Mouse (Mus musculus) urinary bladder, adult 2 months (tissue): ENCODE data around the gene Dnah5. TPM values are rescaled to one million over a fixed set of nuclear protein-coding genes. Genes with fewer than 3 reads are reported as not detected.
"Not testable (repeated sequence)": the region's sequence is repeated elsewhere in the genome, so short reads cannot be mapped to it uniquely, and the experiment has no call there.

Experiments
- DNase-seq: peaks from one replicate; pipeline ENCODE4 v3.0.0; 2022; ENCODE audit warnings: low spot score
- polyA plus RNA-seq: library from polyadenylated mRNA; depleted of rRNA; stranded (reverse); fragments of >200 nt; gene quantifications from 2 replicates; pipeline ENCODE4 v1.2.3, GENCODE M21; 2012

Gene Dnah5
- polyA plus RNA-seq, 1 experiment = 0.01 TPM

GRCm38 (mm10) chr15:28307131-28307530 is 103.6 kb downstream of the Dnah5 start:
- DNase-seq = no peak

- DNase-seq = no peak
These were observed 104.3 kb downstream of the Dnah5 start for GRCm38 (mm10) chr15:28307884-28308283.

GRCm38 (mm10) chr15:28310516-28310915 is 107.0 kb downstream of the Dnah5 start:
- DNase-seq = no peak

GRCm38 (mm10) chr15:28313451-28313850 is 109.9 kb downstream of the Dnah5 start:
- DNase-seq = no peak

DNA sequence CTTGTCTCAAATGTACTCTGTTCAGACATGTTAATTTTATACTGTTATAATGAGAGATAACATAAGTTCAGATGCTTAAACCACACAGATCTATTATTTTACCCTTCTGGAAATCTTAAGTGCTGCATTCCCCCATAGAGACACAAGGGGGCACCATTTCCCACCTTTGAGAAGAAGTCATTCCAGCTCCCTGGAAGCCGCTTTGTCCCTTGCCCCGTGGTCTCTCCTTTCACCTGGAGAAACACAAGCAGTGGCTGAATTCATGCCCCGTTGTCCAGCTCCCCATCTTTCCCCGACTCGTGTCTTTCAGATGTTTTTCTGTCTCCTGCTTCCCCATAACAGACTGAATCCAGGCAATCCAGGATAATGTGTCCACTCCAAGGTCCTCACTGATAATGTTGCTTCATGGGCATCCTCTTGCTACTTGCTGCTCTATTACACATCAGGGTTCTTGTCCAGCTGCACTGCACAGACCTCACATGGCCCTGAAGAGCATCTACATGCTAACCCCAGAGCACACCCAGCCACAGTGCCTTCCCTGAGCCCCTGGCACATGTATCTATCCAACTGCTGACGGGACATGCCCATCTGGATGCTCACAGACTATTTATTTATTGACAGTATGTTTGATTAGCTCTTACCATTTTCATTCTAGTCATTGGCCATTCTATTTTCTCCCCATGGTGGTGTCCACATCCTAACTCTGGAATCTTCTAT is 112.4 kb downstream of the Dnah5 start:
- no peak for DNase-seq

DNA sequence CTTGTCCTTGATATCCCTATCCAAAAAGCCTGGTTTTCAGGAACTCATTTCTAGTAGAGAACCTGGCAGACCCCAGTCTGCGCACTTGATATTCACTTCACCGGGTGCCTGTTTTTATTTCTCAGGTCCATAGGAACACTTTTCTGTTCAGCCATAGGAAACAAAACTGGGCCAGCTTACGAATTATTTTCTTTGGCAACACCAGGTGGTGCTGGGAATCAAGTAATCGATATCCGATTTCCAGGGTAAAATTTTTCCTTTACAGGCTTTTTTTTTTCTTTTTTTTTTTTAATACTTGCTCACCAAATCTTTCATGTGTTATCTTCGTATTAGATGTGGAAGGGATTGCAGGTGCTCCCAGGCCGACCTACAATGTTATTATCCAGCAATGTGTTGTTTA is 119.0 kb downstream of the Dnah5 start:
- no peak for DNase-seq

DNA sequence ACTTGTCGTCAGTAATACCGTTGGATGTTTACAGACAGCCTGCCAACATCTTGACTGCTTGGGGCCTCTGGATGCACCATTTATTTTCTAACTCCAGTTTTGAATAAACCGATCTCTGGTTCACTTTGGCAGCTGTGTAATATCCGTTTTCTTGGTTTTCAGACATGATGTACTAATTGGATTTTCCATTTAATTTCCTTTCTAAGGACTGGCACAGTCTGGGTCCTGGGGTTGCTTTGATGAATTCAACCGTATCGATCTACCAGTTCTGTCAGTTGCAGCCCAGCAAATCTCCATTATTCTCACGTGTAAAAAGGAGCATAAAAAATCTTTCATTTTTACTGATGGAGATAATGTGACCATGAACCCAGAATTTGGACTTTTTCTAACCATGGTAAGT is 123.4 kb downstream of the Dnah5 start:
- no peak for DNase-seq

- DNase-seq = no peak
These were observed 123.9 kb downstream of the Dnah5 start for GRCm38 (mm10) chr15:28327441-28327840.

GRCm38 (mm10) chr15:28341151-28341550 is 137.6 kb downstream of the Dnah5 start:
- no peak for DNase-seq

- no peak for DNase-seq
These were observed 164.0 kb downstream of the Dnah5 start for GRCm38 (mm10) chr15:28367561-28367960.

DNA sequence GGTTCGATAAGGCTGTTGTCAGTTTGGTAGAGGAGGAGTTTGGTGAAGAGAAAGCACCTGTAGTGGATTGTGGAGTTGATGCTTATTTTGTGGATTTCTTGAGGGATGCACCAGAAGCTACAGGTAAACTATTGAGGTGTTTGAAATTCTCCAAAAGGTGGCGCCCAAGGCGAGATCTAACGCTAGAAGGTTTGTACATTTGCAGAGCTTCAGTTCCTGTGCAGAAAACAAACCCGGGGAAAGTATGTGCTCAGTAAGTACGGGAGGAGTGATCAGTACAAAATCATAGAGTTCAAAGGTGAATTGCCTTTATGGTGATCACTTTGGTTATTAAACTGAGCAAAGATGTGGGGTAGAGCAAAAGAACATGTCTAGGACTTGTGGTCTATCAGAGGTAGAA is 166.9 kb downstream of the Dnah5 start:
- no peak for DNase-seq

DNA sequence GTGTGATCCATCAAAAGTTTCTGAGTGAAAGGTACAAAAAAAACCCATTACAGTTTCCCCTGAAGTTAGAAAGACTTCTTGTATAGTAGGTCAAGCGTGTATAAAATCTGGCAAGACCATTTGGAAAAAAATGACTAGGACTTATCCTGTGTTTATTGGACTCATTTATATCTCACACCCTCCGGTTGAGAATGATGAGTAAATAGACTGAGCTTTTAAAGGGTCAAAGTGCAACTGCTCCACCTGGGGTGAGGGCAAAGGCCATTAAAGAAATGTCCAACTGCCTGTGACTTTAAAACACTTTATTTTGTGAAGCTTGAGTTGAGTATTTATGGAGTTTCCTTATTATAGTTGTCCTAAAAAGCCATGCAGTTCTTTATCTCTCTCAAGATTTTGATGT is 168.0 kb downstream of the Dnah5 start:
- DNase-seq = no peak

- DNase-seq = no peak
These were observed 170.8 kb downstream of the Dnah5 start for GRCm38 (mm10) chr15:28374394-28374793.

GRCm38 (mm10) chr15:28380909-28381308 is 177.4 kb downstream of the Dnah5 start:
- DNase-seq = no peak

DNA sequence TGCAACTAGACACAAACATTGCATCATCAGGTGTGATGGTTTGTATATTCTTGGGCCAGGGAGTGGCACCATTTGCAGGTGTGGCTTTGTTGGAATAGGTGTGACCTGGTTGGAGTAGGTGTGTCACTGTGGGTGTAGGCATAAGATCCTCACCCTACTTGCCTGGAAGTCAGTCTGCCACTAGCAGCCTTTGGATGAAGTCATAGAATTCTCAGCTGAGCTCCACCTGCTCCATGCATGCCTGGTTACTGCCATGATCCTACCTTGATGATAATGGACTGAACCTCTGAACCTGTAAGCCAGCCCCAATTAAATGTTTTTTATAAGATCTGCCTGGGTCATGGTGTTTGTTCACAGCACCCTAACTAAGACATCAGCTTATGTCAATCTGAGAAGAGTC is 190.2 kb downstream of the Dnah5 start:
- not testable (repeated sequence) for DNase-seq

- DNase-seq = no peak
These were observed 191.9 kb downstream of the Dnah5 start for GRCm38 (mm10) chr15:28395481-28395880.

- DNase-seq = no peak
These were observed 194.9 kb downstream of the Dnah5 start for GRCm38 (mm10) chr15:28398472-28398871.

- DNase-seq = no peak
These were observed 195.7 kb downstream of the Dnah5 start for GRCm38 (mm10) chr15:28399258-28399657.

DNA sequence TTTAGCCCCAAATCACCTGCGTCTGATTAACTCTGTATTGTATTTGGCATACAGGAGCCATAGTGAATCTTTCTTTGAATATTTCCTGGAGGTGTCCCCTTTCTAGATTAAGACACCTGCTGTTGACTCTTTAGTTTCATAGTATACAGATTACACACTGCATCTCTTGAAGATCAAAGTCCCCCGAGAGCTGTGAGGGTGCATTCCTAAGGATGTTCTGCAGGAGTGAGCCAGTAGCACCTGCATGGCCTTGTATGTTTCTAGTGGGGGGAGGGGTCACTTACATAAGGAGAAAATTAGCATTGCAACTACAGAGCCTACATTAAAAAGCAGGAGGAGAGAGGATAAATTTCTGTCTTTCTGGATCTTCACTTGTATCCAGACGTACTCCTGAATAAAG is 201.1 kb downstream of the Dnah5 start:
- no peak for DNase-seq

GRCm38 (mm10) chr15:28405136-28405535 is 201.6 kb downstream of the Dnah5 start:
- no peak for DNase-seq

DNA sequence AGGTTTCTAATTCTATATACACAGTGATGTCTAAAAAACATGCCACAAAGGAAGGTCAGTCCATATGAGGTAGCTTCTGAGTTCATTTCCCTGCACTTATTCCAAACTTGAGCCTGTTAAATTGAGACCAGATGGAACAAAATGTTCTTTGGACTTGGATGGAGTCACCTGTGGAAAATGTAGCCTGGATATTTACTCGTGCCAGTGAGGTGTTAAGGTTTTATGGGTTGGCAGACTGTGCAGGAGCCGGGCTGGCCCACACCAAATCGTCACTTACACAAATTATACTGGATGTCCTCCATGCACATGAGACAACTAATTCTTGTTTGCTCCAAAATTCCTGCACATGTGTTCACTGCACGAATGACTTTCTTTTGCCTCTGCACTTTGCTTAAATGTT is 236.2 kb downstream of the Dnah5 start:
- no peak for DNase-seq

DNA sequence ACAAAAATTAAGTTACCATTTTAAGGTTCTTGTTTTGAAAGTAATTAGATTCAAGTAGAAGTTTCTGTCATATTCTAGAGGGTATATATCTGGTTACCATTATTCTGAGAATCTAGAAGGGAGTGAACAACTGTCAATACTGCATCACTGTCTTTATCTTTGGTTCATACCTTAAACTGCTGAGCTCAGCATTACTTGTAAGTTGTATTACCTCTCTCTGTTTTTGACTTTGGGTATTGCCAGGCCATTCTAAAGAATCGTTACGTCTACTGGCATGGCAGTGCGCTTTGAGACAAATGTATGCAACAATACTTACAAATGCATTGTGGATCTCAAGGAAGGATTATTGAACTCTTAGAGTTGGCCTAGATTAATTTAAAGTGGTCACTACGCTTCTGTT is 240.9 kb downstream of the Dnah5 start:
- no peak for DNase-seq

GRCm38 (mm10) chr15:28461091-28461778 is 257.7 kb downstream of the Dnah5 start:
- not testable (repeated sequence) for DNase-seq
